Mouse (Mus musculus) heart, embryonic 14.5 days (tissue): ENCODE data around the gene Ccdc188. TPM values are rescaled to one million over a fixed set of nuclear protein-coding genes. Genes with fewer than 3 reads are reported as not detected.
A peak's percentile ranks its signal among the peaks of the same experiment; 100 is the strongest.

Experiments
- ATAC-seq: fragments of 200-750 bp; cut with Nextera tagmentation; 2 replicates; pipeline ENCODE4 v1.8.0; 2017; ENCODE audit warnings: low read depth, moderate TSS enrichment; ENCODE audit not compliant: insufficient number of reproducible peaks, insufficient read depth, low FRiP score
- H3K27ac ChIP-seq, 2 experiments: fragments of 200-500 bp in 1 of 2; fragments of 300-500 bp in 1 of 2; sonication (generic) in 1 of 2; replicated peaks in 1 of 2; 2 replicates each; pipeline ENCODE4 v1.5.1; 2012 to 2014; ENCODE audit warnings: low read depth in 2 of 2, low read length in 2 of 2, control low read depth in 1 of 2, mild to moderate bottlenecking in 1 of 2, mixed read lengths in 1 of 2; ENCODE audit not compliant: control insufficient read depth in 1 of 2, insufficient read depth in 1 of 2
- H3K27me3 ChIP-seq: fragments of 300-500 bp; sonication (generic); 2 replicates; pipeline ENCODE4 v1.6.1; 2014; ENCODE audit warnings: mild to moderate bottlenecking, low read length, control low read depth; ENCODE audit not compliant: control insufficient read depth, insufficient read depth
- H3K36me3 ChIP-seq: fragments of 300-500 bp; sonication (generic); 2 replicates; pipeline ENCODE4 v1.6.1; 2014; ENCODE audit warnings: mild to moderate bottlenecking, control low read depth, low read length, mixed read lengths; ENCODE audit not compliant: control insufficient read depth, insufficient read depth
- H3K4me1 ChIP-seq, 2 experiments: fragments of 200-500 bp in 1 of 2; fragments of 300-500 bp in 1 of 2; sonication (generic) in 1 of 2; 2 replicates each; pipeline ENCODE4 v1.6.1; 2012 to 2014; ENCODE audit warnings: low read length in 2 of 2, control low read depth in 1 of 2, mixed read lengths in 1 of 2; ENCODE audit not compliant: control insufficient read depth in 2 of 2, insufficient read depth in 2 of 2
- H3K4me2 ChIP-seq: fragments of 300-500 bp; sonication (generic); 2 replicates; pipeline ENCODE4 v1.6.1; 2014; ENCODE audit warnings: mild to moderate bottlenecking, low read length
- H3K4me3 ChIP-seq, 2 experiments: fragments of 200-500 bp in 1 of 2; fragments of 300-500 bp in 1 of 2; sonication (generic) in 1 of 2; 2 replicates each; pipeline ENCODE4 v1.5.1; 2012 to 2014; ENCODE audit warnings: low read length in 2 of 2, mild to moderate bottlenecking in 2 of 2, control low read depth in 1 of 2, low read depth in 1 of 2, moderate library complexity in 1 of 2; ENCODE audit not compliant: control insufficient read depth in 1 of 2, insufficient read depth in 1 of 2
- H3K9ac ChIP-seq: fragments of 300-500 bp; sonication (generic); 2 replicates; pipeline ENCODE4 v1.6.1; 2014; ENCODE audit warnings: mild to moderate bottlenecking, low read length
- H3K9me3 ChIP-seq: fragments of 300-500 bp; sonication (generic); 2 replicates; pipeline ENCODE4 v1.6.1; 2016; ENCODE audit warnings: low read length, control low read depth; ENCODE audit not compliant: control insufficient read depth
- WGBS: fragments of 180-500 bp; shearing (Covaris S2); extraction: QIAGEN DNeasy Blood & Tissue Kit; methylation state at CpG from one replicate; pipeline ENCODE4 v1.1.7; 2014; 5-methylcytosine and 5-hydroxymethylcytosine counted together
- polyA plus RNA-seq: library from polyadenylated mRNA; unstranded; fragments of >200 nt; fragmentation: Nextera tagmentation; extraction: Ambion mirVana; gene quantifications from 2 replicates; pipeline ENCODE4 v1.2.1, GENCODE M21; 2014

Gene Ccdc188
- polyA plus RNA-seq, 1 experiment from 2014 or later = 0.30 TPM

GRCm38 (mm10) chr16:18201620-18202019 is 16.1 kb upstream of the Ccdc188 start:
- WGBS = 17% methylated on average over 1 of the region's 1 CpGs
- Histone ChIP-seq H3K9me3 (no peaks in the 10 kb centered on the region), H3K4me2 (no peak overlapping the region), H3K27me3 (no peaks in the 10 kb centered on the region), H3K27ac (no peak overlapping the region), H3K4me3 (no peak overlapping the region), H3K4me1 (no peaks in the 10 kb centered on the region; a peak in 1 of 4 replicates), H3K36me3 (no peaks in the 10 kb centered on the region), H3K9ac (no peak overlapping the region)
- no peak for ATAC-seq

GRCm38 (mm10) chr16:18202061-18202460 is 15.6 kb upstream of the Ccdc188 start:
- Histone ChIP-seq H3K4me3 (no peak overlapping the region), H3K27me3 (no peaks in the 10 kb centered on the region), H3K9me3 (no peaks in the 10 kb centered on the region), H3K36me3 (no peaks in the 10 kb centered on the region), H3K9ac (no peak overlapping the region), H3K4me2 (no peak overlapping the region), H3K27ac (no peak overlapping the region), H3K4me1 (no peaks in the 10 kb centered on the region; a peak in 1 of 4 replicates)
- 83% methylated on average over 1 of the region's 1 CpGs for WGBS
- ATAC-seq = no peak

GRCm38 (mm10) chr16:18203430-18204091 is 14.1 kb upstream of the Ccdc188 start:
- ATAC-seq = no peak
- Histone ChIP-seq H3K4me3 (no peak overlapping the region), H3K4me2 (no peak overlapping the region), H3K9ac (no peak overlapping the region), H3K27ac (no peak overlapping the region), H3K27me3 (no peaks in the 10 kb centered on the region), H3K4me1 (no peaks in the 10 kb centered on the region; a peak in 1 of 4 replicates), H3K36me3 (no peaks in the 10 kb centered on the region), H3K9me3 (no peaks in the 10 kb centered on the region)
- whole genome bisulfite sequencing = 61% methylated on average over 7 of the region's 7 CpGs

- Histone ChIP-seq H3K36me3 (no peaks in the 10 kb centered on the region), H3K4me1 (peaks cover 7 to 19% of the 10 kb centered on the region in 2 experiments), H3K27ac (no peak overlapping the region), H3K9ac (no peak overlapping the region), H3K27me3 (no peaks in the 10 kb centered on the region), H3K4me3 (no peak overlapping the region), H3K9me3 (no peaks in the 10 kb centered on the region), H3K4me2 (no peak overlapping the region)
- 0 out of 2 replicates have a peak, but pooled peaks have one; percentile 3 for ATAC-seq
- 13% methylated on average over 8 of the region's 8 CpGs for WGBS
Measured at GRCm38 (mm10) chr16:18210701-18211416, 6.8 kb upstream of the Ccdc188 start.

- H3K27ac ChIP-seq = no peak overlapping the region
- no peak for ATAC-seq
- H3K27me3 ChIP-seq = no peaks in the 10 kb centered on the region
- H3K9ac ChIP-seq = no peak overlapping the region
- WGBS = 43% methylated on average over 10 of the region's 10 CpGs
- H3K4me1 ChIP-seq = peaks cover 7 to 19% of the 10 kb centered on the region in 2 experiments
- H3K4me2 ChIP-seq = no peak overlapping the region
- H3K36me3 ChIP-seq = no peaks in the 10 kb centered on the region
- H3K4me3 ChIP-seq = no peak overlapping the region
- H3K9me3 ChIP-seq = no peaks in the 10 kb centered on the region
Measured at GRCm38 (mm10) chr16:18211417-18212171, 6.1 kb upstream of the Ccdc188 start.

- Histone ChIP-seq H3K4me1 (peaks cover 7 to 24% of the 10 kb centered on the region in 2 experiments), H3K27ac (no peak overlapping the region), H3K9ac (no peak overlapping the region), H3K36me3 (no peaks in the 10 kb centered on the region), H3K9me3 (no peaks in the 10 kb centered on the region), H3K4me3 (no peak overlapping the region), H3K27me3 (no peaks in the 10 kb centered on the region), H3K4me2 (no peak overlapping the region)
- ATAC-seq = no peak
- WGBS = 58% methylated on average over 6 of the region's 6 CpGs
Measured at GRCm38 (mm10) chr16:18213689-18214088, 4.0 kb upstream of the Ccdc188 start.

- peak overlapping the region; percentile 38; the same call in 1 of the 2 replicates for H3K9ac ChIP-seq
- H3K36me3 ChIP-seq = no peaks in the 10 kb centered on the region
- no peak overlapping the region for H3K4me3 ChIP-seq
- peaks cover 9 to 26% of the 10 kb centered on the region in 2 experiments for H3K4me1 ChIP-seq
- H3K27ac ChIP-seq = peak overlapping the region; percentile 35 to 41; a peak in 1 of 4 replicates
- 36% methylated on average over 7 of the region's 7 CpGs for WGBS
- H3K9me3 ChIP-seq = no peaks in the 10 kb centered on the region
- peak overlapping the region; percentile 46 for H3K4me2 ChIP-seq
- ATAC-seq = no peak
- no peaks in the 10 kb centered on the region for H3K27me3 ChIP-seq
Measured at GRCm38 (mm10) chr16:18214858-18215257, 2.8 kb upstream of the Ccdc188 start.
